Mouse (Mus musculus): ENCODE results near the gene Matn4. TPM values are rescaled to one million over a fixed set of nuclear protein-coding genes. Genes with fewer than 3 reads are reported as not detected.

Matn4 gene
- polyA plus RNA-seq, 1 experiment from 2014 or later = 0.32 TPM

Small RNA genes lying within 50 kb of the gene (microRNA-seq; reads per million reads assigned to microRNA genes)
- not detected for gene Mir7678

Other genes starting within 250 kb of the Matn4 start
- not detected in 2 replicates for gene Kcns1, start 234.0 kb downstream of the Matn4 start, polyA plus RNA-seq (2015; fragmentation: Nextera tagmentation; extraction: Ambion mirVana)
- gene Wfdc5, start 222.4 kb downstream of the Matn4 start, polyA plus RNA-seq (2015; fragmentation: Nextera tagmentation; extraction: Ambion mirVana) = not detected in 2 replicates
- gene Wfdc12, start 214.6 kb downstream of the Matn4 start, polyA plus RNA-seq (2015; fragmentation: Nextera tagmentation; extraction: Ambion mirVana) = not detected in 2 replicates
- not detected in 2 replicates for gene Wfdc15a, start 205.0 kb downstream of the Matn4 start, polyA plus RNA-seq (2015; fragmentation: Nextera tagmentation; extraction: Ambion mirVana)
- gene Wfdc15b, start 183.5 kb downstream of the Matn4 start, polyA plus RNA-seq (2015; fragmentation: Nextera tagmentation; extraction: Ambion mirVana) = 0.22 TPM in 1 of 2 replicates, not detected in the other
- gene Svs2, start 166.7 kb downstream of the Matn4 start, polyA plus RNA-seq (2015; fragmentation: Nextera tagmentation; extraction: Ambion mirVana) = not detected in 2 replicates
- gene Svs3b, start 148.5 kb downstream of the Matn4 start, polyA plus RNA-seq (2015; fragmentation: Nextera tagmentation; extraction: Ambion mirVana) = not detected in 2 replicates
- gene Svs4, start 126.7 kb downstream of the Matn4 start, polyA plus RNA-seq (2015; fragmentation: Nextera tagmentation; extraction: Ambion mirVana) = not detected in 2 replicates
- gene Svs3a, start 115.9 kb downstream of the Matn4 start, polyA plus RNA-seq (2015; fragmentation: Nextera tagmentation; extraction: Ambion mirVana) = not detected in 2 replicates
- gene Svs6, start 88.4 kb downstream of the Matn4 start, polyA plus RNA-seq (2015; fragmentation: Nextera tagmentation; extraction: Ambion mirVana) = not detected in 2 replicates
- not detected in 2 replicates for gene Svs5, start 72.4 kb downstream of the Matn4 start, polyA plus RNA-seq (2015; fragmentation: Nextera tagmentation; extraction: Ambion mirVana)
- 21.3 and 24.2 TPM in 2 replicates for gene Slpi, start 16.1 kb downstream of the Matn4 start, polyA plus RNA-seq (2015; fragmentation: Nextera tagmentation; extraction: Ambion mirVana)
- gene Rbpjl, start 2.0 kb downstream of the Matn4 start, polyA plus RNA-seq (2015; fragmentation: Nextera tagmentation; extraction: Ambion mirVana) = 0.07 and 0.63 TPM in 2 replicates
- gene Sdc4, start 38.7 kb upstream of the Matn4 start, polyA plus RNA-seq (2015; fragmentation: Nextera tagmentation; extraction: Ambion mirVana) = 55.0 and 63.3 TPM in 2 replicates
- gene Sys1, start 51.8 kb upstream of the Matn4 start, polyA plus RNA-seq (2015; fragmentation: Nextera tagmentation; extraction: Ambion mirVana) = 27.1 and 29.7 TPM in 2 replicates
- 5.0 TPM in 1 of 2 replicates, not detected in the other for gene Gm20458, start 55.8 kb upstream of the Matn4 start, polyA plus RNA-seq (2015; fragmentation: Nextera tagmentation; extraction: Ambion mirVana)
- not detected in 2 replicates for gene Trp53tg5, start 68.6 kb upstream of the Matn4 start, polyA plus RNA-seq (2015; fragmentation: Nextera tagmentation; extraction: Ambion mirVana)
- 2.2 and 6.2 TPM in 2 replicates for gene Dbndd2, start 80.9 kb upstream of the Matn4 start, polyA plus RNA-seq (2015; fragmentation: Nextera tagmentation; extraction: Ambion mirVana)
- gene Pigt, start 92.4 kb upstream of the Matn4 start, polyA plus RNA-seq (2015; fragmentation: Nextera tagmentation; extraction: Ambion mirVana) = 23.6 and 25.9 TPM in 2 replicates
- 1.7 TPM in 2 replicates for gene Wfdc2, start 157.3 kb upstream of the Matn4 start, polyA plus RNA-seq (2015; fragmentation: Nextera tagmentation; extraction: Ambion mirVana)
- not detected in 2 replicates for gene Spint3, start 168.3 kb upstream of the Matn4 start, polyA plus RNA-seq (2015; fragmentation: Nextera tagmentation; extraction: Ambion mirVana)
- gene Wfdc6a, start 180.3 kb upstream of the Matn4 start, polyA plus RNA-seq (2015; fragmentation: Nextera tagmentation; extraction: Ambion mirVana) = not detected in 2 replicates
- not detected in 2 replicates for gene Eppin, start 188.4 kb upstream of the Matn4 start, polyA plus RNA-seq (2015; fragmentation: Nextera tagmentation; extraction: Ambion mirVana)
- gene Wfdc6b, start 208.4 kb upstream of the Matn4 start, polyA plus RNA-seq (2015; fragmentation: Nextera tagmentation; extraction: Ambion mirVana) = not detected in 2 replicates
- gene Wfdc8, start 208.5 kb upstream of the Matn4 start, polyA plus RNA-seq (2015; fragmentation: Nextera tagmentation; extraction: Ambion mirVana) = not detected in 2 replicates
- not detected in 2 replicates for gene Wfdc16, start 233.6 kb upstream of the Matn4 start, polyA plus RNA-seq (2015; fragmentation: Nextera tagmentation; extraction: Ambion mirVana)